Mouse (Mus musculus): Measurements from ENCODE around the gene Hoxd13. TPM values are rescaled to one million over a fixed set of nuclear protein-coding genes. Genes with fewer than 3 reads are reported as not detected.

Hoxd13 gene
- total RNA-seq, 2 experiments from 2014 or later = not detected

DNA sequence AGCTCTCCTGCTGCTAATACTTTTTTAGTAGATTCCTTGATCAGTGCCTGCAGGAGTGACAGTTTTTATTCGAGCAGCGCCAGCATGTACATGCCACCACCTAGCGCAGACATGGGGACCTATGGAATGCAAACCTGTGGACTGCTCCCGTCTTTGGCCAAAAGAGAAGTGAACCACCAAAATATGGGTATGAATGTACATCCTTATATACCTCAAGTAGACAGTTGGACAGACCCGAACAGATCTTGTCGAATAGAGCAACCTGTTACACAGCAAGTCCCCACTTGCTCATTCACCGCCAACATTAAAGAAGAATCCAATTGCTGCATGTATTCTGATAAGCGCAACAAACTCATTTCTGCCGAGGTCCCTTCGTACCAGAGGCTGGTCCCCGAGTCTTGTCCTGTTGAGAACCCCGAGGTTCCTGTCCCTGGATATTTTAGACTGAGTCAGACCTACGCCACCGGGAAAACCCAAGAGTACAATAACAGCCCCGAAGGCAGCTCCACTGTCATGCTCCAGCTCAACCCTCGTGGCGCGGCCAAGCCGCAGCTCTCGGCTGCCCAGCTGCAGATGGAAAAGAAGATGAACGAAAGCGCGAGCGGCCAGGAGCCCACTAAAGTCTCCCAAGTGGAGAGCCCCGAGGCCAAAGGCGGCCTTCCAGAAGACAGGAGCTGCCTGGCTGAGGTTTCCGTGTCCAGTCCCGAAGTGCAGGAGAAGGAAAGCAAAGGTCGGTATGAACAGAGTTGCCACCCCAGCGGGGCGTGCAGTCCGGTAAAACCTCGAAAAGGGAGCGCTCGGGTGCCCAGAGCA is 24.1 kb downstream of the Hoxd13 start:
- peak in 1 of 2 experiments; percentile 24 for DNase-seq (ENCODE audit: low spot score in 2 of 2)

DNA sequence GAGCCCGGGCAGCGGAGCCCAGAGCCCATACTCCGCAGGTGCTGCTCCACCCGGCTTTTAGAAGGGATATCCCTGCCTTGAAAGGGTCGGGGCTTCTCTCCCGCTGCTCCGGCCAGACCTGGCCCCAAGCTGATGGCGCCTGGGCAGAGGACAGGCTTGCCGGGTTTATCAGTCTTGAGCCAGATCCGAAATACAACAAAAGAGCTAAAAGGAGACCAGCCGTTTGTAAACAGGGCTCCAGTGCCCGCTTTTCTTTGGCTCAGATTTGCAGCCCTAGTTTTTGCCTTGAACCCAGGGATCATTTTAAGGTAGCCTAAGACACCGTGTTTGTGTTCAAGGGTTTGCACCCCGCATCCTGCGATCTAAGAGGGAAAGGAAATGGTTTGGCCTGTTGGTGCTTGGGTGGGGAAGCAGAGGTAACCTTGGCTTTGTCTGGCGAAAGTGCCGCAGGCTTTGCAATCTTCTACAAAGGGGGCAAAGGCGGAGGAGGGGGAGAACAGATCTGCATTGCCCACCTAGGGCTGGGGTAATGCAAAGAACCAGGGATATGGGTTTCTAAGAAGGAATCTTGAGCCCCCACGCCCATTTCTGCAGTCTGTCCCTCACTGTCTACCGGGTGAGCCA is 24.8 kb downstream of the Hoxd13 start:
- no peak for DNase-seq (ENCODE audit: low spot score in 2 of 2)

DNA sequence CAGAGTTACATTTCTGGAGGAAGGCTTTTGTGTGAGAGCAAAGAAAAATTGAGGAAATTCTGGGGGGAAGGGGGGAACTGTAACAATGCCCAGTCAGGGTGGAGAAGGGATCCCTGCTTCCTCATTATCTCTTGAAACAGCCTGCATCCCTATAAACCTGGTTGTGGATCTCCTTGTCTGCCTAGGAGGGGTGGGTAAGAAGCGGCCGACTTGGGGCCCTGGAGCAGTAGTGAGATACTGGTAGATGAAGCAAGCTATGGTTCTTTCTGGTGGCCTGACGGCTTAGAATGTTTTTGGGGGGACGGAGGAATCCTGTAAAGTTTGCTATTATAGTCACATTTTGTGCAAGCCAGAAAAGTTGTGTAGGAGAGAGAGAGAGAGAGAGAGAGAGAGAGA is 25.3 kb downstream of the Hoxd13 start:
- DNase-seq (ENCODE audit: low spot score in 2 of 2) = no peak

DNA sequence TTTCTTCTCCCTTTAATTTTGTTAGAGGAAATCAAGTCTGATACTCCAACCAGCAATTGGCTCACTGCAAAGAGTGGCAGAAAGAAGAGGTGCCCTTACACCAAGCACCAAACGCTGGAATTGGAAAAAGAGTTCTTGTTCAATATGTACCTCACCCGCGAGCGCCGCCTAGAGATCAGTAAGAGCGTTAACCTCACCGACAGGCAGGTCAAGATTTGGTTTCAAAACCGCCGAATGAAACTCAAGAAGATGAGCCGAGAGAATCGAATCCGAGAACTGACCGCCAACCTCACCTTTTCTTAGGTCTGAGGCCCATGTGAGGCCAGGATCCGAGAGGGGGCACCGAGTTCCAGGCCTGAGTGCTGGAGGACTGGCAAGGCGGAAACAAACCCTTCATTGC is 26.0 kb downstream of the Hoxd13 start:
- peak in 1 of 2 experiments; percentile 23 for DNase-seq (ENCODE audit: low spot score in 2 of 2)

DNA sequence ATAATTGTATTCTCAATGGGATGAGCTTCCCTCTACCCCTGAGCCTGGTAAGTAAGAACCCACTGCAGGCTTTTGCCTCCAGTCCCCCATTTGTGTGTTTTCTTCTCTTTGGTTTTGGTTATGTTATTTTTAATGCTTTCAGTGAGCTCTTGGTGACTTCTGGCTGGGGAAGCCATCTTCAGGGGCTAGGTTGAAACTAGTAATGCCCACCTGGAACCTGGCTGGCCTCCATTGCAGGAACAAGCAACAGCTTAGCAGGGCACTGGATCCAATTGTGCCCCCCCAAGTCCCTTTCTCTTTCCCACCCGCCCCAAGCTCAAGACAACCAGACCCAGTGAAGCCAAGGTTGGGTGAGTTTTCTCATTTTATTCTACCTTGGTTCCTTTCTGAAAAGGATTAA is 27.3 kb downstream of the Hoxd13 start:
- DNase-seq (ENCODE audit: low spot score in 2 of 2) = no peak

DNA sequence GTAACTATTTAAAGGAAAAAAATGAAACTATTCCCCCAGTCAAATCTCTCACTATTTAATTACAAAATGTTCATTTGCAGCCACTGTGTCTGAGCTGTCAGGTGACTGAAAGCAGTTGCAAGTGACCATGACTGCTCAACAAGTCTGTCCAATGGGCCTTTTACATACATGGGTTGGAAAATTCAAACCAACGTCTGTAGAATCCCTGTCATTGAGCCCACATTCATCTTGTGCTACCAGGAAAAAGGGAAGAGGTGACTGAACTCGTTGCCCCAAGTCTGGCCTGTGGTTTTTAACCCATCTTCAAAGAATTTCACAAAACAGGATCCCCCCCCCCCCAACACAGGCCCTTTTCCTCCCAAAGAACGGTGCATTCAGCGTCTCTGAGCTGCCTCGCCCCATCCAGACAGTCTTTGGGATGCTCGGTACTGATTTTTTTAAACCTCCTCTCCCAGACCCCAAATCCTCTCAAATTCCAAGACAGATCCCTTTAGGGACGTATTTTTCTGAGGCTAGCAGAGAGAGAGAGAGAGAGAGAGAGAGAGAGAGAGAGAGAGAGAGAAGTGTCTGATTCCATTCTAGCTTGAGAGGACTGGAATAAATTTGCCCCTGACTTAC is 27.8 kb downstream of the Hoxd13 start:
- no peak for DNase-seq (ENCODE audit: low spot score in 2 of 2)

DNA sequence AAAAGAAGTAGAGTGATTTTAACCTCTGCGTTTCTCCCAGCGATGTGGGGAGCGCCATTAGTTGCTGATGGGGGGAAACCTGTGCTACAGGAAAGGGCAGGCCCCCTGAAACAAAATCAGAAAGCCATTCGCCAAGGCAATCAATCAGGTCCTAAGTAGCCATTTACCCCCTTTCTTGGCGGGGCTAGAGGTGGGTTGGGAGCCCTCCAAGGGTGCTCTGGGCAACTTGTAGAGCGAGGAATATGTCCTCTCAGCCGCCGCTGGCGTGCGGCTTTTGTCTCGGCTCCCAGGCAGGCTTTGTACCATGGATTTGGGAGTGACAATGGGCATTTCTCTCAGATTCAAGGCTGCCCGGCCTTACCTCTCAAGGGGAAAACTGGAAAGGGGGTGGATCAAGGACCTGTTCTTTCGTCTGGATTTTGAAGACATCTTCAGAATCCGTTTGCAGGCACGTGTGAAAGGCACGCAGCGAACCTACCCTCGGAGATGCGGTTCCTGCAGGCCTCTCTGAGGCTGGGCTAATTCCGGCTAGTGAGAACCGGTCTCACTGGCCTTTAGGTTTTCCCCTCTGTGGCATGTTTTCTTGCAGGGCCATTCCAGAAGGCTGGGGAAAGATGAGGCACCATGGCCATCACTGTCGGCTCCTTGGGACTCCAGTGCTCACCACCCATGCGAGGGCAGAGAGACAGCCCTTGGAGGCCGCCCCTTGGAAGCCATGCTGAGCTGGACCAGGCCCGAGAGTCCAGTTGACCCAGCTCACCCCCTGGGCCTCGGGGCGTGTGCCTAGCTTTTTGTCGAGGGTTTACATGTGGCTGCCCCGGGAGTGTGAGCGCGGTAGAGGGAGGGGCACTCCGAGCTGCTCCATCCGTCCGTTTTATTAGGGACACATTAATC is 28.6 kb downstream of the Hoxd13 start:
- no peak for DNase-seq (ENCODE audit: low spot score in 2 of 2)

DNA sequence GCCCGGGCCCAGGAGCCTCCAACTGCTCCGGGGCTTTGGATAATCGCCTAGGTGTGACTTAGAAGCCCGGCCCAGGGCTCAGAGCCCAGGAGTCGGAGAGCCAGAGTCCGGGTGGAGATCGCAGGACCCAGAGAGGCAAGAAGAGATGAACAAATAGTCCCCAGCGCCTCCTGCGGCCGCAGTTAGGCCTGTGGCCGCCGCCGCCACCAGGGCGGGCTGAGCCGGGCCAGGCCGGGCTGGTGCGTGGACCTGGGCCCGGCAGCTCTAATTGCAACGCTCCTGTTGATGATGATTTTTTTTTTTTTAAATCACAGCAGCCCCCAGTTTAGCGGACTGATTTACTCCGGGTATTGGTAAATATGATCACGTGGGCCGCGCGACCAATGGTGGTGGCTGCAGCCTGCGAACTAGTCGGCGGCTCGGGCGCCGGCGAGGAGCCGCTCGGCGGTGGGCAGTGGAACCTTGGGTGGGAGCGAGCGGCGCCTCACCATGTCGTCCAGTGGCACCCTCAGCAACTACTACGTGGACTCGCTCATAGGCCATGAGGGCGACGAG is 29.5 kb downstream of the Hoxd13 start, which contains the start of gene Hoxd9:
TSS of gene Hoxd9 (plus strand) at position 161 of the 555 bp plus-strand sequence.
- DNase-seq (ENCODE audit: low spot score in 2 of 2) = peak in 1 of 2 experiments; percentile 75

DNA sequence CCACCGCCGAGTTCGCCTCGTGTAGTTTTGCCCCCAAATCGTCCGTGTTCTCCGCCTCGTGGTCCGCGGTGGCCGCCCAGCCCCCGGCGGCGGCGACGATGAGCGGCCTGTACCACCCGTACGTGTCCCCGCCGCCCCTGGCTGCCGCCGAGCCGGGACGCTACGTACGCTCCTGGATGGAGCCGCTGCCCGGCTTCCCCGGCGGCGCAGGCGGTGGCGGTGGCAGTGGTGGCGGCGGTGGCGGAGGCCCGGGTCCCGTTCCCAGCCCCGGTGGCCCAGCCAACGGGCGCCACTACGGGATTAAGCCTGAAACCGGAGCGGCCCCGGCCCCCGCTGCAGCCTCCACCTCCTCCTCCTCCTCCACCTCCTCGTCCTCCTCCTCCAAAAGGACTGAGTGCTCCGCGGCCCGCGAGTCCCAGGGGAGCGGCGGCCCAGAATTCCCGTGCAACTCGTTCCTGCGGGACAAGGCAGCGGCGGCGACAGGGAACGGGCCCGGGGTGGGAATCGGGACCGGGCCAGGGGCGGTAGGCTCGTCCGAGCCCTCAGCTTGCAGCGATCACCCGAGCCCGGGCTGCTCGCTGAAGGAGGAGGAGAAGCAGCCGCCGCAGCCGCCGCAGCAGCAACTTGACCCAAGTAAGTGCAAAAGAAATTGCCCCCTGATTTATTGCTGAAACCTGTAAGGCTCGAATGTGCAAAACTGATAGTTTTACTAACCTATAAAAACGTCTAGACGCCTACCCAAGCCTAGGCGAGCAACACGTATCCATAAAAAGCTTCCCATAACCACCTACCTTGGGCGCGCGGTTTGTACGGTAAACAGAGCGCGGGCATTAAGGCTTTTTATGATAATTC is 30.3 kb downstream of the Hoxd13 start:
- peak in 1 of 2 experiments; percentile 47 for DNase-seq (ENCODE audit: low spot score in 2 of 2)

DNA sequence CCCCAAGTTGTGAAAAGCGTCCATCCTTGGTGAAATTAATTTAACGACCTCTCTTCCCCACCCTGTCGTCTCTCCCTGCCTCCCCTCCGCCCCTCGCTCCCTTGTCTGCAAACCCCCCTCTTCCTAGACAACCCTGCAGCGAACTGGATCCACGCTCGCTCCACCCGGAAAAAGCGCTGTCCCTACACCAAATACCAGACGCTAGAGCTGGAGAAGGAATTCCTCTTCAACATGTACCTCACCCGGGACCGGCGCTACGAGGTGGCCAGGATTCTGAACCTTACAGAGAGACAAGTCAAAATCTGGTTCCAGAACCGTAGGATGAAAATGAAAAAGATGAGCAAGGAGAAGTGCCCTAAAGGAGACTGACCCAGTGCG is 30.9 kb downstream of the Hoxd13 start:
- no peak for DNase-seq (ENCODE audit: low spot score in 2 of 2)

DNA sequence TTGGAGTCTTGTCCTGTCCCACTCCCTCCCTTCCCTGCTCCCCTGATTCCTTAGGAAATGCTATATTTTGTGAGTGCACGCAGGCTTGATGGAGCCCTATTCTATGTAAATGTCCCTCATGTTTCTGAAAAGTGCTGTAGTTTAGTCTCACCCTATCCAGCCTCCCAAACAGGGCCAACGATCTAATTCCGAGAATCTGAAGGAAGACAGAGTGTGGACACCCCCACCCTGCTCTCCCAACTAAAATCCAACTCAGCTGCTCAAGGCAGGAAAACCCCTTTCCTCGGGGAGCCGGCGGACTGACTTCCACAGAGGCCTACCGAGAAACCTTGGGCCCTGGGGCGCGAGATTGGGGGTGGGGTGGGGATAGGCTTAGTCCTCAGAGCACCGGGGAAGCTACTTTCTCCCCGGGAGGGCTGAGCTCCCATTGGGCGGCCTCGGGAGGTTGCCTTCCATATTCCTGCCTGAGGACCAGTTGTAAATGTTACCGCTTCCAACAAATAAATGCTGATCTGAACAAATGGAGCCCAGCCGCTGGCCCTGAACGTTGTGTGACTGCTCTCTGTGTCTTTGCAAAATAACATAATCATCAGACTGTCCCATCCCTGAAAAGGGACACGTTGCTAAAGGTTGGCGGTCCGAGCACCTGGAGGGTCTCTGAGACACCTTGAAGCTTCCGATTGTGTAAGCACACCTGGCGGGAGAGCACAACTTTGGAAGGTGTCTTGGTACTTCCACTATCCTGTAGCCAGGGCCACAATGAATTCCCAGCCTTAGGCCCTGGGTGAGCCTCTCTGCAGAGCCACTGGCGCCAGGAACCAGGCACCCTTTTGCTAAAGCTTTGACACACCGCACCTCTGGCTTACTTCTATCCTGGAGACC is 31.8 kb downstream of the Hoxd13 start:
- DNase-seq (ENCODE audit: low spot score in 2 of 2) = no peak

DNA sequence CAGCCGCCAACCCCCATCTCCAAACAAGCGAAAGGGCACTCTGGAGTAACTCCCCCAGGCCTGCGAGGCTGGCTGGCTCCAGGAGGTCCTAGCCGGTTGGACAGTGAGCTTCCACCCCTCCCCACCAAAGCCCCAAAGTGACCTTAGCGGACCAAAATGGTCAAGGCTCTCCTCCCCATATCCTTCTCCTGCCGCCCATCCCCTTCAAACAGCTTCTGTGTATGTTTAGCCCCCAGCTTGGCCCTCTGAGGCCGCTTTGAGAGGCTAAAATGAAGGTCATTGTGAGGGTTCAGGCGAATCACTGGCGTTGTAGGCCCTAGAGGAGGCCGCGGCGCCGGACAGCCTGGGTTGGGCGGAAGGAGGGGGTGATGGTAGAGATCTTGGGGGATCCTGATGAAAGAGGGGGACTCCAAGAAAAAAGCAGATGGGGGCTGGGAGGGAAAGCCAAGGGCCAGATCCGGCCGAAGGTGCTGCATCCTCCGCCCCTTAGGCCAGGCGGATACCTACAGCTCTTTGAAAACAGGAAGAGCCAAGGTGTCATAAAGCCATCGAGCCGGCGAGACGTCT is 32.5 kb downstream of the Hoxd13 start:
- no peak for DNase-seq (ENCODE audit: low spot score in 2 of 2)

DNA sequence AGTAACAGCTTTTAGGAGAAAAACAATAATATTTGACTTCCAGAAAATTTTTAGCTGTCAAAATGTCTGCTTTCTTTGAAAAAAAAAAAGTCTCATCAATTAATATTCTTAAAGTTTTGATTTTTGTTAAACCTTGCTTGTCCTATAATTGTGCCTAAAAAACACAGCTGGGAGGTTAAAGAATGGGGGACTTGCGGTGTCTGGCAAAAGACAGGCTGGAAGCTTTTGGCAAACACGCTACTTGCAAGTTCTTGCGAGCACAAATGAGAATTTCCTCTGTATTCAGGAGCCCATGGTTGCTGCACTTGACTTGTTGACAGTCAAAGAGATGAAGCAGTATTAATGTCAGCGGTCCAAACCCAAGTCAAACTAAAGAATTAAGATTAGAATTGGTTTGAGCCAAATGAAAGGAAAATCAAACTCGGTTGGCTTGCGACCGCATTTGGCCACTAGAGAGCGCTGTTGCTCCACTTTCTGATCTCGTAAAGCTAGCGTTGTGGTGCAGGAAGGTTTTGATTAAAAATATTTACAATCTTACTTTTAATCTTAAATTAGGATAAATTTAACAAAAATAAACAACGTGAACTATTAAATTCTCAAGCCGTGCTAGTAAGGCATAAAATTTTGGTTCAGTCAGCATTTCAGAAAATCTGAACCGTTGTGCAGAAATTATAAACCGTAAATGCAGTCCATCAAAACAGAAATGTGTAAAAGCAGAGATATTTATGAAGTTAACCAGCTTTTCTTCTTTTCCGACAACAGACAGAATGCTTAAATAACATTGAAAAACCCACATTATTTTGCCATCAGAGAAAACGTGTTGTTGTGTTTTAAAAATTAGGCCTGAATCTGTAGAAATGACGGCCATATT is 34.1 kb downstream of the Hoxd13 start:
- DNase-seq (ENCODE audit: low spot score in 2 of 2) = peak in 1 of 2 experiments; percentile 77

DNA sequence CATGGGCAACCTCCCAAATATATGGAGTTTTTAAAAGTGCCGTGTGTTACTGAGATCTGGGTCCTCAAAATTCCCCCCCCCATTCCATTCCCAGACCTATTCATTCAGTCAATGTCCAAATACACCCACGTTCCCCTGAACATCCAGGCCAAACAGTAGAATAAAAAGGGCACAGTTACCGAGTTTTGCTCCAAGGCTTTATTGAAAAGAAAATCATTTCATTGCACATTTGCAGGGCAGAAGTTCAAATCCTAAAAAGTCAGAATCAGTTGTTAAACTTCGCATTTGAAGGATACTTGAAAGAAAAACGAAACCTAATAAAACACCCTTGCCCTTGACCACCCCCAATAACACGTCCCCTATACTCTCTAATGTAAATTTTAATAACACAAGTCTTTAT is 34.7 kb downstream of the Hoxd13 start:
- no peak for DNase-seq (ENCODE audit: low spot score in 2 of 2)

DNA sequence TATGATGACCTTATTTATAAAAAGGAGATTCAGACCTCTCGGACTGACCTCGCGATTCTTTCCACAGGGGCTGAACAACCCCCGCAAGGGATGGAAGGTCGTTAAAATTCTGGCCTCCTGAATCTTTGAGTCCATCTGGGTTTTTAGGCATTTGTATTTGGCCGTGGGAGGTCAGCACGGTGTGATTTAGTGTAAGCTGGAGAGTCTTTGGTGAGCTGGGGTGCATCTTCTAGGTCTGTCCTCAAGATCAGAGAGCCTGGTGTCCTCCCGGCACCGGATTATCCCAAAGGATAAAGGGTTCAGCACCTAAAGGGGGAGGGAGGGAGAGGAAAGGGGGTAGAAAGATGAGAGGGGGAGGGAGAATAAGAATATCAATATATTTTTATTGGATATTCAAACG is 35.2 kb downstream of the Hoxd13 start:
- DNase-seq (ENCODE audit: low spot score in 2 of 2) = no peak

DNA sequence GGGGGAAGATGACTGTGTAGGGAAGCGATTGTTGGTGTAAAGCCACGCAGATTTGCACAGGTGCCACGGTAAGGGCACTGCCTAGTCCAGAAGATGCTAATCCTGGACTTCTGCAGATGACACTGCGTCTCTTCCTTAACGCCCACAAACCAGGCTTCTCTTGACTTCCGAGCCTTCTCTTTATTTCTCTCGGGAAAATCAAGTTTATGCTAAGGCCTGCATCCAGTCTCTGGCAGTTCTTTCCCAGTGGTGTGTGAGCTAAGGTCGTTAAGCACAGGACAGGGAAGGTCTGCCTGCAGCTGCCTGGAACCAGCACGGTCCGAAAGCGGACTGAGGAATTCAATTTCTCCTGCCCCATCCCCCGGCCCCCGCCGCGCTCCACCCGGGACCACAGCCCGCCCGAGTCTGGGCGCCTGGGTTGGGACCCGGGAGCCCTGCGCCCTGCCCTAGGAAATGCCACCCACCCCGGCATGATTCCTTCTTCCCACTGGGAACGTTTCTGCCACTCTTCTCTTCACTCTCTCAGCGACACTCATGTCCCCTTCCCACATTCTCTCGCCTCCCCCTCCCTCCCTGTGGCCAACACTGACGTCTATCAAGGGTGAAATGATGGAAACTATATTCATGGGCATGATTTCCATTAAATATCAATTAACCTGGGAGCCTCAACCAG is 35.7 kb downstream of the Hoxd13 start:
- DNase-seq (ENCODE audit: low spot score in 2 of 2) = no peak

DNA sequence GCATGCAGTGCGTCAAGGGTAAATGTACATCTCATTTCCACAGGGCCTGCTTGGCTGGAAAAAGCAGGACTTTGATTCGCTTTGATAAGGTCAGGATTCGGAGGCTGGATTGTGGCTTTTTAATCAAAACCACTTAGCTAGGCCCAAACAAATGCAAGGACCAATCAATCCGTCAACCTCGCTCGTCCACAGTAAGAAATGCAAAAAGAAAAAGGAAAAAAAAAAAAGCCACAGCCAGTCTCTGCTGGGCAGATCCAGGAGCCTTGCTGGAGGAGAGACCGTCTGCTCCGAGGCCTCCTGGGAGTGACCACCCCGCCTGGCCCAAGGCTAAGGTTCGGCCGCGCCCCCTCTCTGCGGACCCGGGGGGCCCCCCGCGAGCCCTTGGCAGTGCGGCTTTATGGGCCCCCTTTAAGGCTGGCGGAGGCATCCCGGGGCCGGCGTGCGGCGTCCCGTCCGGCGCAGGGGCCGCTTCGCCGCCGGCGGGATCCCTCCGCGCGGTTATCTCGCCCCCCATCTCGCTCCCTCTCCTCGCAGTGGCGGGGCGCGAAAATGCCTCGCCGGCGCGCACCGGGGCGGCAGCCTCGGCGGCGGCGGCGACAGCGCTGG is 36.4 kb downstream of the Hoxd13 start, which contains the start of gene Hoxd8:
TSS of gene Hoxd8 (plus strand) at position 223 of the 606 bp plus-strand sequence.
- peak in 1 of 2 experiments; percentile 81 for DNase-seq (ENCODE audit: low spot score in 2 of 2)
